Mouse (Mus musculus) liver, postnatal 0 days (tissue): ENCODE results near the gene Cabin1. TPM values are rescaled to one million over a fixed set of nuclear protein-coding genes. Genes with fewer than 3 reads are reported as not detected.

ENCODE experiments used
- ATAC-seq: fragments of 200-750 bp; cut with Nextera tagmentation; 2 replicates; pipeline ENCODE4 v1.8.0; 2017; ENCODE audit warnings: mild to moderate bottlenecking, moderate library complexity
- DNase-seq: peaks from one replicate; pipeline ENCODE4 v3.0.0-alpha.2; 2016
- H3K27ac ChIP-seq: fragments of 300-500 bp; sonication (generic); 2 replicates; pipeline ENCODE4 v1.5.1; 2014; ENCODE audit warnings: antibody characterized with exemption, moderate library complexity, mild to moderate bottlenecking, low read depth
- H3K27me3 ChIP-seq: fragments of 300-500 bp; sonication (generic); 2 replicates; pipeline ENCODE4 v1.6.1; 2014; ENCODE audit warnings: low read length, control low read depth, mixed read lengths; ENCODE audit not compliant: insufficient read depth
- H3K36me3 ChIP-seq: fragments of 300-500 bp; sonication (generic); replicated peaks from 2 replicates; pipeline ENCODE4 v1.6.1; 2014; ENCODE audit warnings: mild to moderate bottlenecking, control low read depth, low read length, moderate library complexity, mixed read lengths; ENCODE audit not compliant: insufficient read depth
- H3K4me1 ChIP-seq: fragments of 300-500 bp; sonication (generic); 2 replicates; pipeline ENCODE4 v1.6.1; 2014; ENCODE audit warnings: antibody characterized with exemption, mild to moderate bottlenecking, control low read depth; ENCODE audit not compliant: insufficient read depth
- H3K4me2 ChIP-seq: fragments of 300-500 bp; sonication (generic); 2 replicates; pipeline ENCODE4 v1.6.1; 2014; ENCODE audit warnings: low read depth, mild to moderate bottlenecking, low read length, moderate library complexity, mixed read lengths
- H3K4me3 ChIP-seq: fragments of 300-500 bp; sonication (generic); 2 replicates; pipeline ENCODE4 v1.5.1; 2014; ENCODE audit warnings: low read depth, low read length
- H3K9ac ChIP-seq: fragments of 300-500 bp; sonication (generic); replicated peaks from 2 replicates; pipeline ENCODE4 v1.6.1; 2014; ENCODE audit warnings: mild to moderate bottlenecking, moderate library complexity
- H3K9me3 ChIP-seq: fragments of 300-500 bp; sonication (generic); 2 replicates; pipeline ENCODE4 v1.6.1; 2016; ENCODE audit warnings: mild to moderate bottlenecking, control low read depth, low read length, mixed read lengths
- CTCF ChIP-seq: sonication (generic); IDR thresholded peaks from 2 replicates; pipeline ENCODE4 v1.5.1; 2016; ENCODE audit warnings: antibody characterized with exemption, low read depth
- EP300 ChIP-seq: IDR thresholded peaks from 2 replicates; pipeline ENCODE4 v1.6.1; 2016; ENCODE audit warnings: antibody characterized with exemption, low read depth, mild to moderate bottlenecking
- WGBS: fragments of 180-500 bp; shearing (Covaris S2); extraction: QIAGEN DNeasy Blood & Tissue Kit; methylation state at CpG from one replicate; pipeline ENCODE4 v1.1.7; 2014; ENCODE audit not compliant: insufficient replicate concordance; 5-methylcytosine and 5-hydroxymethylcytosine counted together
- polyA plus RNA-seq: library from polyadenylated mRNA; unstranded; fragments of >200 nt; fragmentation: Nextera tagmentation; extraction: Ambion mirVana; gene quantifications from 2 replicates; pipeline ENCODE4 v1.2.1, GENCODE M21; 2015

The Cabin1 gene
- polyA plus RNA-seq, 1 experiment from 2014 or later = 9.1 TPM

DNA sequence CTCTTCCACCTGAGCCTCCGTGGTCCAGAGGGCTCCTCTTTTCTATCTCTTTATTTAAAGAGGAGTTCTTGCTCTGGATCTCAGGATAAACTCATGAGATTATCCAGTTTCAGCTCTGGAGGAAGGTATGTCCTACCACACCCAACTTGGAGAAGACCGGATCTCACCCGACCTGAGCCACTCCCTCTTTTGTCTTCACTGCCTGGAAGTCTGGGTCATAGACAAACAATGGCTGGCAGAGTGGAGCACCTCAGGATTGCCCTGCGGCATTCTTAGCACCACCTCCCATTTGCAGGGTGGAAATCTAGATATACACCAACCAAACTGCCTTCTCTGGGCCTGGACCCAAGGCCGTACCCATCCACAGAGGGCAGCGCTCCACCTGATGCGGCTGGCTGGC is 115.1 kb downstream of the Cabin1 start:
- Histone ChIP-seq H3K36me3 (peaks cover 60% of the 10 kb centered on the region), H3K9ac (no peak overlapping the region), H3K4me3 (no peak overlapping the region), H3K9me3 (no peaks in the 10 kb centered on the region), H3K4me1 (peaks cover 3% of the 10 kb centered on the region; the same call in 1 of the 2 replicates), H3K27ac (no peak overlapping the region), H3K27me3 (no peaks in the 10 kb centered on the region), H3K4me2 (no peak overlapping the region)
- DNase-seq = no peak
- ATAC-seq = no peak
- 87% methylated on average over 7 of the region's 7 CpGs for WGBS
- TF ChIP-seq CTCF = no peak

GRCm38 (mm10) chr10:75648091-75648490 is 116.0 kb downstream of the Cabin1 start:
- no peaks in the 10 kb centered on the region for H3K27me3 ChIP-seq
- H3K4me2 ChIP-seq = no peak overlapping the region
- 90% methylated on average over 6 of the region's 6 CpGs for WGBS
- peaks cover 8% of the 10 kb centered on the region; the same call in 1 of the 2 replicates for H3K4me1 ChIP-seq
- TF ChIP-seq EP300 (no peak), CTCF (no peak)
- no peak for DNase-seq
- H3K4me3 ChIP-seq = no peak overlapping the region
- no peak overlapping the region for H3K27ac ChIP-seq
- H3K9me3 ChIP-seq = no peaks in the 10 kb centered on the region
- no peak for ATAC-seq
- H3K9ac ChIP-seq = no peak overlapping the region
- H3K36me3 ChIP-seq = peaks cover 52% of the 10 kb centered on the region

DNA sequence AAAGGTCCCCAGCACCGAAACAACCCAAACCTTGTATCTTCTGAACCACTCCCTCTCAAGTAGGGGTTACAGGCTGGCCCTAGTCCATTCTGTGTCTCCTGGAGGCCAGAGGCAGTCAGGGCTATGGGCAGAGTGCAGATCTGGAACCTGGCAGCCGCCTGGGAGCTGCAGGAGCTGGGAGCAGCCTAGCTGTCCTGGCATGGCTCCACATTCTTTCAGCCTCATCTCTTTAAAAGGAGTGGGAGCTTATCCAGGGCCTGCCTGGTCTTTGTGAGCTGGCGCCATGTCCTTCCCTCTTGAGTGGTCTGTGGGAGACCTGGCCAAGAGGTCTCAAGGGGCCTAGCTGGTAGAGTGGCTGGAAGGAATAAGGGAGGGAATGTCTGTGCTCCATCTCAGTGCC is 116.8 kb downstream of the Cabin1 start:
- H3K9me3 ChIP-seq = no peaks in the 10 kb centered on the region
- DNase-seq = no peak
- no peak for ATAC-seq
- no peaks in the 10 kb centered on the region for H3K27me3 ChIP-seq
- H3K27ac ChIP-seq = no peak overlapping the region
- peaks cover 8% of the 10 kb centered on the region; the same call in 1 of the 2 replicates for H3K4me1 ChIP-seq
- H3K4me2 ChIP-seq = no peak overlapping the region
- WGBS = 70% methylated on average over 3 of the region's 3 CpGs
- H3K9ac ChIP-seq = no peak overlapping the region
- no peak overlapping the region for H3K4me3 ChIP-seq
- H3K36me3 ChIP-seq = peaks cover 45% of the 10 kb centered on the region
- TF ChIP-seq EP300 (no peak), CTCF (no peak)

DNA sequence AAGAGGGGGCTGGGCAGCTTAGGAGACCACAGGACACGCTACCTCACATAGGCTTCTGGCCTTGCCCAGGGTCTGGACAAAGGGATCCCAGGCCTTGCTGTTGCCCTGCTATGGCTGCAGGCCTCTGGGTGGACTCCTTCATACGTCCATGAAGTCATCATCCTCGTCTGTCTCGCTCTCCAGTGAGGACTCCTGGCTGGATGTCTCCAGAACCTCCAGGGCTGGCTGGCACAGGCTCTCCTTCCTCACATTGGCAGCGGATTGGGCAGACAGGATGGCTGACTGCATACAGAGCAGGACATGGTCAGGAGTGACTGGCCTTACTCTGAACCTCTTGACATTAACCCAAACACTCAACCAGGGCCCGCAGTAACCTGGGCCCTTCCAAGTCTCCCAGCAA is 117.7 kb downstream of the Cabin1 start:
- Histone ChIP-seq H3K9ac (no peak overlapping the region), H3K27me3 (no peaks in the 10 kb centered on the region), H3K4me1 (peaks cover 8% of the 10 kb centered on the region; the same call in 1 of the 2 replicates), H3K27ac (no peak overlapping the region), H3K4me3 (no peak overlapping the region), H3K36me3 (peaks cover 35% of the 10 kb centered on the region), H3K4me2 (no peak overlapping the region), H3K9me3 (no peaks in the 10 kb centered on the region)
- 89% methylated on average over 6 of the region's 6 CpGs for WGBS
- TF ChIP-seq EP300 (no peak), CTCF (no peak)
- ATAC-seq (no peak), DNase-seq (no peak)

GRCm38 (mm10) chr10:75645616-75646015 is 118.5 kb downstream of the Cabin1 start:
- Histone ChIP-seq H3K4me2 (no peak overlapping the region), H3K9ac (no peak overlapping the region), H3K4me1 (peaks cover 8% of the 10 kb centered on the region; the same call in 1 of the 2 replicates), H3K9me3 (no peaks in the 10 kb centered on the region), H3K27ac (no peak overlapping the region), H3K4me3 (no peak overlapping the region), H3K27me3 (no peaks in the 10 kb centered on the region), H3K36me3 (peaks cover 27% of the 10 kb centered on the region)
- TF ChIP-seq EP300 = no peak
- no peak for TF ChIP-seq CTCF
- DNase-seq = no peak
- no peak for ATAC-seq
- 94% methylated on average over 8 of the region's 8 CpGs for WGBS

DNA sequence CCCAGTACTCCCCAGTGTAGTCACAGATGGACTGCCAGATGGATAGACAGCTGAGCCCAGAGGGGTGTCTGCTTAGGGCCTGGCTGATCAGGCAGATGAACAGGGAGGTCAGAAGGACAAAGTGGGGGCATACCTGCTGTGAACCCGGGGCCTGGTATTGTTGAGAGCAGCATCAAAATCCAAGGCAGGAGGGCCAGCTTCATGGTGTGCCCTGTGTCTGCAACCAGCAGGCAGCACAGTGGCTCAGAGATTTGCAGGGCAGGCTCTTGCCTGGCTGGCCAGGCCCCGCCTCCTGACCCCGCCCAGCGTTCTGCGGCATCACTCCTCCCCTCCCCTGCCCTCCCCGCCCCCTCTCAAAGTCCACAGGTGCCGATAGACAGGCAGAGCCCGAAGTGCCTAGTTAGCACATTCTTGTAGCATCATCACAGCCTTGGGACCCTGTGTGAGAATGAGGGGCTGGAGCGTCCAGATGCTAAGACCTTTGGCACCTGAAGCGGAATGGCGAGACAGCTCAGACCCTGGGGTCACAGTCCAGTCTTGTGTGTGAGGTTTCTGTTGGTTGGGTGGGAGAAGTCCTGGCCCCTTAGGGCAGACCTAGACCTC is 120.3 kb downstream of the Cabin1 start, which contains the start of gene Susd2:
Gene Susd2, minus strand, starts transcription at position 268 of the 603 bp plus-strand sequence.
- H3K4me3 ChIP-seq = no peak within 1 kb of the TSS
- H3K4me2 ChIP-seq = 0 out of 2 replicates have a peak within 1 kb of the TSS, but pooled peaks have one; percentile 15
- H3K9ac ChIP-seq = no peak within 1 kb of the TSS
- peaks cover 14% of the 10 kb centered on the region; the same call in 1 of the 2 replicates for H3K36me3 ChIP-seq
- ATAC-seq (peak; percentile 90), DNase-seq (peak; percentile 88)
- no peaks in the 10 kb centered on the region for H3K9me3 ChIP-seq
- no peak for TF ChIP-seq CTCF
- no peak for TF ChIP-seq EP300
- H3K4me1 ChIP-seq = peaks cover 8% of the 10 kb centered on the region; the same call in 1 of the 2 replicates
- H3K27ac ChIP-seq = no peak within 1 kb of the TSS
- no peaks in the 10 kb centered on the region for H3K27me3 ChIP-seq
- 18% methylated on average over 11 of the region's 11 CpGs for WGBS
